Mouse (Mus musculus) heart, adult 2 months (tissue): ENCODE data around the gene Slc4a5. TPM values are rescaled to one million over a fixed set of nuclear protein-coding genes. Genes with fewer than 3 reads are reported as not detected.
A peak's percentile ranks its signal among the peaks of the same experiment; 100 is the strongest.

ENCODE experiments used
- DNase-seq, 2 experiments: peaks; one replicate each; pipeline ENCODE4 v3.0.0; 2021
- H3K27ac ChIP-seq: fragments of 200-600 bp; 2 replicates; pipeline ENCODE4 v1.8.1; 2022
- H3K27me3 ChIP-seq: fragments of 200-500 bp; 2 replicates; pipeline ENCODE4 v1.6.1; 2012; ENCODE audit warnings: mild to moderate bottlenecking, low read length, inconsistent platforms, mixed read lengths; ENCODE audit not compliant: control insufficient read depth, insufficient read depth
- H3K36me3 ChIP-seq: fragments of 200-500 bp; 2 replicates; pipeline ENCODE4 v1.6.1; 2012; ENCODE audit warnings: low read length, inconsistent platforms; ENCODE audit not compliant: control insufficient read depth, insufficient read depth
- H3K4me1 ChIP-seq: fragments of 200-500 bp; 2 replicates; pipeline ENCODE4 v1.6.1; 2011; ENCODE audit warnings: low read length; ENCODE audit not compliant: control insufficient read depth, insufficient read depth
- H3K4me3 ChIP-seq: fragments of 200-600 bp; 2 replicates; pipeline ENCODE4 v1.8.1; 2022
- H3K79me2 ChIP-seq: fragments of 200-500 bp; replicated peaks from 2 replicates; pipeline ENCODE4 v1.6.1; 2012; ENCODE audit warnings: mild to moderate bottlenecking, inconsistent platforms, low read length, moderate library complexity, mixed read lengths; ENCODE audit not compliant: control insufficient read depth, insufficient read depth
- H3K9ac ChIP-seq: fragments of 200-500 bp; 2 replicates; pipeline ENCODE4 v1.6.1; 2012; ENCODE audit warnings: low read depth, mild to moderate bottlenecking, control low read depth, inconsistent platforms, low read length, mixed read lengths
- CTCF ChIP-seq: fragments of 200-600 bp; IDR thresholded peaks from 2 replicates; pipeline ENCODE4 v1.8.1; 2022; ENCODE audit warnings: antibody characterized with exemption, mild to moderate bottlenecking, moderate library complexity
- EP300 ChIP-seq: fragments of 200-500 bp; IDR thresholded peaks from 2 replicates; pipeline ENCODE4 v1.6.1; 2011; ENCODE audit warnings: low read depth, low read length, control low read depth; ENCODE audit not compliant: insufficient read depth
- POLR2A ChIP-seq: fragments of 200-500 bp; IDR thresholded peaks from 2 replicates; pipeline ENCODE4 v1.6.1; 2011; ENCODE audit warnings: mild to moderate bottlenecking, low read depth, low read length, control low read depth; ENCODE audit not compliant: insufficient read depth
- WGBS: fragments of 180-500 bp; shearing (Covaris S2); methylation state at CpG from one replicate; pipeline ENCODE4 v1.1.7; 2018; 5-methylcytosine and 5-hydroxymethylcytosine counted together
- intact Hi-C: fragments of 180-260 bp; cut with DNase I; formaldehyde crosslinking; loops from one replicate; pipeline ENCODE4 v1.15.1; 2025
- long read RNA-seq: library from polyadenylated mRNA; stranded (forward); transcript quantifications from one replicate; pipeline ENCODE4 v2.0.0, GENCODE M21; 2021
- polyA plus RNA-seq: library from polyadenylated mRNA; depleted of rRNA; stranded (reverse); fragments of >200 nt; gene quantifications from 2 replicates; pipeline ENCODE4 v1.2.3, GENCODE M21; 2012; rRNA removed
- total RNA-seq, 2 experiments: library from RNA; stranded (reverse); gene quantifications; 2 replicates each; pipeline ENCODE4 v1.2.3; 2021

Slc4a5 gene
- not detected for total RNA-seq
- polyA plus RNA-seq: 0.61 TPM in 1 of 2 replicates, not detected in the other
- long read RNA-seq: 0 reads

GRCm38 (mm10) chr6:83219814-83220213, at the start of gene Slc4a5:
TSS of gene Slc4a5 (plus strand) at chr6:83219828.
- no peak for DNase-seq
- no peak within 1 kb of the TSS for H3K27ac ChIP-seq
- intact Hi-C loops: loop anchor here (5.0 to 10.0 kb wide), 2 partner anchors 295 to 452 kb away; no protein-coding TSS in a partner anchor
- no peaks in the 10 kb centered on the region for H3K79me2 ChIP-seq
- no peaks in the 10 kb centered on the region for H3K36me3 ChIP-seq
- no peaks in the 10 kb centered on the region for H3K27me3 ChIP-seq
- 70% methylated on average over 3 of the region's 3 CpGs for WGBS
- no peak for TF ChIP-seq POLR2A
- TF ChIP-seq CTCF: no peak
- no peak for TF ChIP-seq EP300
- no peaks in the 10 kb centered on the region for H3K4me1 ChIP-seq
- no peak within 1 kb of the TSS for H3K9ac ChIP-seq
- no peak within 1 kb of the TSS for H3K4me3 ChIP-seq

DNA sequence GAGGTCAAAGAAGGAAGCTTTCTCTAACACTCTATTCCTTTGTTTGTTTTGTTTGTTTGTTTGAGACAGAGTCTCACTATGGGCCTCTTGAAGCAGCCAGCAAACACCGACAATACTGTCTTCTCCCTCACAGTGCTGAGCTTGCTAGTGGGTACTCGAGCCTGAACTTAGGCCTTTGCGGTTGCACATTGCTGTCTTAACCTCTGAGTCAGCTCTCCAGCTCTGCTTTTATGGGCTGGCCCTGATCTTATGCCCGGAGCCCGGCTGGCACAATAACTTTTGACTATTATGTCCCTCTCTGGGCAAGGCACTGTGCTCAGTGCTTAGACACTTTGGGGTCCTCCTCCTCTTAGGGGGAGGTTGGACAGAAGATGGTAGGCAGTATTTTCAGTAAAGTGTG, 49.8 kb upstream of the Slc4a5 start:
- WGBS: 59% methylated on average over 5 of the region's 5 CpGs
- intact Hi-C loops: loop anchor here (5.0 kb wide), 1 partner anchor 107 kb away; no protein-coding TSS in a partner anchor
- Histone ChIP-seq H3K4me3 (no peak overlapping the region), H3K27ac (no peak overlapping the region), H3K9ac (no peak overlapping the region), H3K27me3 (no peaks in the 10 kb centered on the region), H3K79me2 (peaks cover 10% of the 10 kb centered on the region), H3K4me1 (peaks cover 7% of the 10 kb centered on the region), H3K36me3 (no peaks in the 10 kb centered on the region; the same call in 1 of the 2 replicates)
- TF ChIP-seq CTCF (no peak), POLR2A (no peak), EP300 (no peak)
- DNase-seq: no peak

DNA sequence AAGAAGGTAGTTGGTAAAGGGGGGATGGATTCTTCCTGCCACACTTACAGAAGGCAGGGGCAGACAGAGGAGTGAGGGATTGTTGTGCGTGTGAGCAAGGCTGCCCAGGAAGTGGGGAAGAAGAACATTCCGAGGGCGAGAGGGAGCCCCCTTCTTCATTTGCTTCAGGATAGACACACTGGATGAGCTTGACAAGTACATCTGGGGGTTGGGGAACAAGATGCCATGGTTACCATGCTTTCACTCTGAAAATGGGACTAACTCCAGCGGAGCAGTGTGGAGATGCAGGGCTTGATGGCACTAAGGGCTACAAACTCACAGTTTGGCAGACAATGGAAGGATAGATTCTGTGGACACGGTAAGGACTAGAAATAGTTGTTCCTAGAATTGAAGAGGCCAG, 48.6 kb upstream of the Slc4a5 start:
- H3K27me3 ChIP-seq: no peaks in the 10 kb centered on the region
- H3K36me3 ChIP-seq: no peaks in the 10 kb centered on the region; the same call in 1 of the 2 replicates
- H3K9ac ChIP-seq: no peak overlapping the region
- peaks cover 10% of the 10 kb centered on the region for H3K79me2 ChIP-seq
- 76% methylated on average over 5 of the region's 5 CpGs for WGBS
- intact Hi-C loops: no loop called here
- no peak overlapping the region for H3K27ac ChIP-seq
- TF ChIP-seq POLR2A (no peak), EP300 (no peak), CTCF (no peak)
- no peak overlapping the region for H3K4me3 ChIP-seq
- no peak for DNase-seq
- peaks cover 7% of the 10 kb centered on the region for H3K4me1 ChIP-seq

DNA sequence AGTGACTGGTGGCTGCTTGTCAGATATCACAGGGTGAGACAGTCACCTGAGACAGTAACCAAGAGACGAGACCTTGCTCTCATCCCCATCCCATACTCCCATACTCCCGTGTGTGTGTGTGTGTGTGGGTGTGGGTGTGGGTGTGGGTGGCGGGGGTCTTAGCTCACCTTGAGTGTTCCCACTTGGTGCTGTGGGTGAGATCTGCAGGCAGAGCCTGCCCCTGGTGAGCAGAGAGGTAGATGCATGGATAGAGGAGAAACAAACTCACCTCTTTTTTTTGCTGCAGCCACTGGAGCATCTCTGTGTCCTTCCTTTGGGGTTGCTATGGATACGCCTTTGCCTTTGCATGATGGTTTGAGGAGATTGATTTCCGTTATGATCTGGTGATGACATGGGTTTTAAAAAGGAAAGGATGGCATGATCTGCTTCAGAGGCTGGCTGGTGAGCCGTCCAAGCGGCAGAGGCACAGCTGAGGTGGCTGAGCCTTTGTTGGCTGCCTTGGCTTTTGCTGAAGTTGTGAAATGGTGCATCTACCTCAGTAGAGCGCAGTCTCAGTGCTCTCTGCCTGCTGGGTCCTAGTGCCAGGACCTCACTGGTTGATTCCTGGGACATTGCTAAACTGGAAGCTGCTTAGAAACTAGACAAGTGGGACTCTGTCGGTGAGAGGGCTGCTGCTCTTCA, 47.2 kb upstream of the Slc4a5 start:
- H3K4me3 ChIP-seq: no peak overlapping the region
- no peaks in the 10 kb centered on the region; the same call in 1 of the 2 replicates for H3K36me3 ChIP-seq
- H3K4me1 ChIP-seq: peaks cover 10% of the 10 kb centered on the region
- no peak overlapping the region for H3K27ac ChIP-seq
- TF ChIP-seq POLR2A (no peak), CTCF (no peak), EP300 (no peak)
- H3K27me3 ChIP-seq: no peaks in the 10 kb centered on the region
- H3K9ac ChIP-seq: no peak overlapping the region
- peaks cover 7% of the 10 kb centered on the region for H3K79me2 ChIP-seq
- intact Hi-C loops: no loop called here
- WGBS: 71% methylated on average over 9 of the region's 9 CpGs
- no peak for DNase-seq

GRCm38 (mm10) chr6:83175996-83176395, 43.6 kb upstream of the Slc4a5 start:
- WGBS: 67% methylated on average over 8 of the region's 8 CpGs
- no peaks in the 10 kb centered on the region for H3K36me3 ChIP-seq
- TF ChIP-seq POLR2A (no peak), CTCF (no peak), EP300 (no peak)
- H3K4me1 ChIP-seq: peaks cover 9% of the 10 kb centered on the region
- no peak overlapping the region for H3K27ac ChIP-seq
- peak in 1 of 2 experiments; percentile 38 for DNase-seq
- no peaks in the 10 kb centered on the region for H3K27me3 ChIP-seq
- peaks cover 10% of the 10 kb centered on the region for H3K79me2 ChIP-seq
- no peak overlapping the region for H3K9ac ChIP-seq
- intact Hi-C loops: no loop called here
- H3K4me3 ChIP-seq: no peak overlapping the region
